Mouse (Mus musculus) small intestine, adult 2 months (tissue): ENCODE measurements at regions not wholly inside any gene's neighbourhood (a gene's known extent, or its start where the extent isn't known, plus 50 kb on each side); places are given as distances from the start of the nearest gene placed in this dataset.

Experiments used
- CTCF ChIP-seq: fragments of 200-500 bp; IDR thresholded peaks from 2 replicates; pipeline ENCODE4 v1.5.1; 2012; ENCODE audit warnings: low read depth, mild to moderate bottlenecking, control low read depth, inconsistent platforms, low read length, moderate library complexity, mixed read lengths; ENCODE audit not compliant: insufficient replicate concordance, insufficient read length; ENCODE audit errors: extremely low read depth
- POLR2A ChIP-seq: fragments of 200-500 bp; IDR thresholded peaks from 2 replicates; pipeline ENCODE4 v1.6.1; 2012; ENCODE audit warnings: low read depth, mild to moderate bottlenecking, control low read depth, inconsistent platforms, low read length, moderate library complexity

DNA sequence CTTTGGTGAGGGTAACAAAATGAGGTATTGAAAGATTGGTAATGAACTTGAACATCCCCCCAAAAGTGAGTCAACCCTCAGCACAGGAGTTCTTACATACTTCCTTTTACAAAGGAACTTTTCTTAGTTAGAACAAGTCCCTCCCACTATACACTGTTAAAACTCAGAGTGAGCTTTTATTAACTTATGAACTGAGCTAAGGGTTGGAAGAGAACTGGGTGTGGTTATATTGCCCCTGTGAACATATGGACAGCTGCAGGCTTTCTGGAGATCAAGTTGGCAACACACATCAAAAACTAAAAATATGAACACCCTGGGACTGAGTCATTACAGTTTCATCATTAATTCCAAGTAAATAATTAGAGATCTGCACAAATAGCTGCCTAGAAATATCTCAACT lies 103.1 kb upstream of the Tmc3 start:
- no peak for TF ChIP-seq POLR2A
- TF ChIP-seq CTCF = no peak
